Mouse (Mus musculus) adrenal gland, postnatal 10 days (tissue): ENCODE results near the gene Rhox8. TPM values are rescaled to one million over a fixed set of nuclear protein-coding genes. Genes with fewer than 3 reads are reported as not detected.
A peak's percentile ranks its signal among the peaks of the same experiment; 100 is the strongest.
"Not testable (repeated sequence)": the region's sequence is repeated elsewhere in the genome, so short reads cannot be mapped to it uniquely, and the experiment has no call there.

Experiments used
- DNase-seq: peaks from one replicate; pipeline ENCODE4 v3.0.0; 2021; ENCODE audit warnings: mixed read lengths
- long read RNA-seq, 2 experiments: library from polyadenylated mRNA; stranded (forward); transcript quantifications; one replicate each; pipeline ENCODE4 v2.0.0; 2021
- total RNA-seq, 2 experiments: library from RNA; stranded (reverse); gene quantifications; 2 replicates each; pipeline ENCODE4 v1.2.3; 2021

Gene Rhox8
- not detected for total RNA-seq
- long read RNA-seq, experiment 1 = 0 reads
- long read RNA-seq, experiment 2 = 0 reads

GRCm38 (mm10) chrX:37878844-37879243 lies at the start of gene Rhox8:
Rhox8 (minus strand) TSS chrX:37878944.
- DNase-seq = no peak

GRCm38 (mm10) chrX:37916311-37916710 lies 37.6 kb upstream of the Rhox8 start:
- DNase-seq = no peak

- peak; percentile 9 for DNase-seq
These were observed 29.8 kb upstream of the Rhox8 start for GRCm38 (mm10) chrX:37908581-37908980.

- peak; percentile 28 for DNase-seq
These were observed 25.0 kb upstream of the Rhox8 start for GRCm38 (mm10) chrX:37903727-37904126.

GRCm38 (mm10) chrX:37901670-37902069 lies 22.9 kb upstream of the Rhox8 start, which contains the start of gene Rhox9:
Rhox9 (minus strand) TSS chrX:37901770.
- DNase-seq = not testable (repeated sequence)

GRCm38 (mm10) chrX:37897132-37897531 lies 18.4 kb upstream of the Rhox8 start, which contains the start of gene Rhox7b:
Rhox7b (minus strand) TSS chrX:37897232.
- not testable (repeated sequence) for DNase-seq

- no peak for DNase-seq
These were observed 7.1 kb downstream of the Rhox8 start for GRCm38 (mm10) chrX:37871641-37872040.

GRCm38 (mm10) chrX:37831386-37831785 lies 47.4 kb downstream of the Rhox8 start, which contains the start of gene Rhox7a:
Rhox7a (plus strand) TSS chrX:37831686.
- DNase-seq = not testable (repeated sequence)

- not testable (repeated sequence) for DNase-seq
These were observed 52.1 kb downstream of the Rhox8 start, which contains the start of gene Rhox6 for GRCm38 (mm10) chrX:37826610-37827009. Rhox6 (plus strand) TSS chrX:37826910.

Other genes starting within 250 kb of the Rhox8 start
- not detected for gene Rhox2g, start 235.5 kb downstream of the Rhox8 start, total RNA-seq
- not detected for gene Rhox4g, start 227.6 kb downstream of the Rhox8 start, total RNA-seq
- not detected for gene Rhox3h, start 210.2 kb downstream of the Rhox8 start, total RNA-seq
- gene Rhox2h, start 205.7 kb downstream of the Rhox8 start, total RNA-seq = not detected
- gene Rhox5, start 74.1 kb downstream of the Rhox8 start, total RNA-seq = not detected
- gene Rhox6, start 52.0 kb downstream of the Rhox8 start, total RNA-seq = not detected
- not detected for gene Rhox7a, start 47.3 kb downstream of the Rhox8 start, total RNA-seq
- gene Rhox7b, start 18.3 kb upstream of the Rhox8 start, total RNA-seq = not detected
- gene Rhox9, start 22.8 kb upstream of the Rhox8 start, total RNA-seq = not detected
- not detected for gene Btg1-ps1, start 139.9 kb upstream of the Rhox8 start, total RNA-seq
- gene Btg1-ps2, start 164.2 kb upstream of the Rhox8 start, total RNA-seq = not detected
- gene Rhox10, start 187.5 kb upstream of the Rhox8 start, total RNA-seq = not detected
- not detected for gene Rhox11, start 206.2 kb upstream of the Rhox8 start, total RNA-seq
- gene Rhox12, start 232.0 kb upstream of the Rhox8 start, total RNA-seq = not detected
- not detected for gene Rhox13, start 242.3 kb upstream of the Rhox8 start, total RNA-seq